Mouse (Mus musculus) layer of hippocampus, postnatal 36 days (tissue): Measurements from ENCODE around the gene Apon. TPM values are rescaled to one million over a fixed set of nuclear protein-coding genes. Genes with fewer than 3 reads are reported as not detected.
A peak's percentile ranks its signal among the peaks of the same experiment; 100 is the strongest.

Experiments
- DNase-seq, 2 experiments: peaks; one replicate each; pipeline ENCODE4 v3.0.0; 2022
- total RNA-seq, 2 experiments: library from RNA; stranded (reverse); gene quantifications; 2 replicates each; pipeline ENCODE4 v1.2.3; 2021

Gene Apon
- total RNA-seq, 2 experiments from 2014 or later: not detected

DNA sequence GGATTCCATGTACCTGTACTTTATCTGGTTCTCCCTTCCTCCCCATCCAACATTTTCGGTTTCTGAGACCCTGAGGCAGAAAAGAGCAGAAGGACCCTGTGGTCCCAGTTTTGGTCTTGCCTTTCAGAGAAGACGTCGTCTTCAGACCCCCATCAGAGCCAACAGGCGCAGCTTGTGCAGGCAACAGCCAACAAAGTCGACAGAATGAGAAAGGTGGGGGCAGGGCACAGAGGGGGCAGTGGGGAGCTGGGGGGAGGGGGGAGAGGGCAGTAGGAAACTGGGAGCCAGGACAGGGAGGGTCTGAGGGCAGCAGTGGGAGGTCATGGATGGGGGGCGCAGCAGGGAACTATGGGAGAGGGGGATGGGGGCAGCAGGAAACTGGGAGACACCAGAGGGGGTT lies 24.3 kb downstream of the Apon start:
- DNase-seq: no peak

- no peak for DNase-seq
Observed at GRCm38 (mm10) chr10:128280943-128281342, 27.0 kb downstream of the Apon start.

GRCm38 (mm10) chr10:128281682-128282081 lies 27.8 kb downstream of the Apon start:
- no peak for DNase-seq

- no peak for DNase-seq
Observed at GRCm38 (mm10) chr10:128282886-128283450, 29.1 kb downstream of the Apon start.

GRCm38 (mm10) chr10:128283604-128284579 lies 30.0 kb downstream of the Apon start:
- peak; percentile 40 to 57 for DNase-seq

DNA sequence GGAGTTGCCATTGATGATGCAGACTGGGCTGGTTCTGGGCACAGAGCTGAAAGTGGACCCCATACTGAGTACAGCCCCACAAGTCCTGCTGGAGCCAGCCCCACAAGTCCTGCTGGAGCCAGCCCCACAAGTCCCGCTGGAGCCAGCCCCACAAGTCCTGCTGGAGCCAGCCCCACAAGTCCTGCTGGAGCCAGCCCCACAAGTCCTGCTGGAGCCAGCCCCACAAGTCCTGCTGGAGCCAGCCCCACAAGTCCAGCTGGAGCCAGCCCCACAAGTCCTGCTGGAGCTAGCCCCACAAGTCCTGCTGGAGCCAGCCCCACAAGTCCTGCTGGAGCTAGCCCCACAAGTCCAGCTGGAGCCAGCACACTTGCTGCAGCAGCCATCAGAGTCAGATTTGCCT lies 36.7 kb downstream of the Apon start:
- peak in 1 of 2 experiments; percentile 18 for DNase-seq

- DNase-seq: no peak
Observed at GRCm38 (mm10) chr10:128296370-128297090, 42.6 kb downstream of the Apon start.

DNA sequence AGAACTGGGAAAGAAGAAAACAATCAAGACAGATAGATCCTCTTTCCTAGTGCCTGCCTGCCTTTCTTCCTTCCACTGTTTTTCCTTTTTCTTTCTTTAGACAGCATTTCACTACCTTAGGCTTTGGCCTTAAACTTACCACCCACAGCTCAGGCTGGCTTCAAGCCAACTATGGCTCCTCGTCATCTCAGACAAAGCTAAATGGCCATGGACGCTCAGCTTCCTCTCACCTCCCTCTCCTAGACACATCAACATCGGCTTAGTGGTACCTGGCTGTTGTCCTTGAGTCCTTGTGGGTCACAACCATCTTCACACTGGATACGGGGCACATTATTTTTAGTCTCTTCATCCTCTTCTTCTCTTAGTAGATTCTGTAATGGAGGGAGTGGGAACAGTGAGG lies 43.3 kb downstream of the Apon start:
- no peak for DNase-seq

DNA sequence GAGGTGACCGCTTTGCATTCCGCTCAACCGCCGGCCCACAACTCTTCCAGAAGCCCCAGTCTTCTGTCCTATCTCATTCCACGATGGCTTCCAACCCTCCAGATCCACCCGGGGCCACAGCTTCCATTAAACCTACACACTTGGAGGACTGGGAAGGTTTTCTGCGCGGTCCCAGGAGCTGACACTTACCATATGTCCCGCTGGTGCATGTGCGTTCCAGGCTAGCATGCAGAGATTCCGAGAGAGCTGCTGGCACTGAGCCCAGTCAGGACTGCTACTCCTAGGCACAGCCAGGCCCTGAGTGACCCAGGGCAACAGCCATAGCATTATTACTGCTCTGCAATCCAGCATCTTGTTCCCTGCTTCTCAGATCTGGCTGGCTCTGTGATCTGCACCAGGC lies 43.7 kb downstream of the Apon start:
- DNase-seq: no peak

DNA sequence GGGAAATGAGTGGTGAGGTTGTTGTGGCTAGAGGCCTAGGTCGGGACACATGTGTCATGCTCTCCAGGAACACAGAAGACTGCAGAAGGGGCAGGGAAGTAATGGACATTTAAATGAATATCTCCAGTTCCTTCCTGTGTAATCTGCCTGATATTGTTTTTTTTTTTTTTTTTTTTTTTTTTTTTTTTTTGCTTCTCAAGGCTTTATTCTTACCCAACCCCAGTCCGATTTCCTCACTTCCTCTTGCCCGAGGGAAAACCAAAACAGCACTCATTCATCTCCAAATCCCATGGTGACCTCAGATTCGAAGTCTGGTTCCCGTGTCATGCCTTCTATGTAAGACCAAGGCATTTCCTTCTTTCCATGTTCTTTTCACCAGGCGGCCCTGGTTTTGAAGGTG lies 44.3 kb downstream of the Apon start:
- DNase-seq: no peak

DNA sequence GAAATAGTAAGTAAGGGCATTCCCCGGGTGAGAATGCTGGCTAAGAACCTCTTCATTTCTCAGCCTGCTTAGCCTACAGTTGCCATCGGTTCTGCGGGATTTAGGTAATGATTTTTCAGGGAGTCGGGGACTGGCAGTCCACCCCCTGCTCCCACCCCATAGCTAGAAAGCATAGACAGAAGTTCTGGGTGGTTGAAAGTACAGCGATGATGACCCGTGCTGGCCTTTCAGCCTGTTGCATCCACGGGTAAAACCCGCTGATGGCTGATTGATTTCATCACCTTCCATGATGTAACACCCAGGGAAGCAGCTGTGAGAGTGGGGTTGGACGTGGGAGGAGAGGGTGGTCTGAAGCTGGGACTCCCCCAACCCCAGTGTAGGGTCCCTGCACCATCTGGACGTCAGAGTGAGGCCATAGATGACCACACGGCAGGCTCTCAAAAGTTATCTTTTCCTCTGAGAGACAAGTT lies 44.8 kb downstream of the Apon start, which contains the start of gene Il23a:
Il23a (minus strand) TSS at position 51 of the 470 bp plus-strand sequence.
- no peak for DNase-seq

- DNase-seq: no peak
Observed at GRCm38 (mm10) chr10:128302357-128302756, 48.5 kb downstream of the Apon start.

- DNase-seq: no peak
Observed at GRCm38 (mm10) chr10:128302785-128303125, 48.9 kb downstream of the Apon start.

DNA sequence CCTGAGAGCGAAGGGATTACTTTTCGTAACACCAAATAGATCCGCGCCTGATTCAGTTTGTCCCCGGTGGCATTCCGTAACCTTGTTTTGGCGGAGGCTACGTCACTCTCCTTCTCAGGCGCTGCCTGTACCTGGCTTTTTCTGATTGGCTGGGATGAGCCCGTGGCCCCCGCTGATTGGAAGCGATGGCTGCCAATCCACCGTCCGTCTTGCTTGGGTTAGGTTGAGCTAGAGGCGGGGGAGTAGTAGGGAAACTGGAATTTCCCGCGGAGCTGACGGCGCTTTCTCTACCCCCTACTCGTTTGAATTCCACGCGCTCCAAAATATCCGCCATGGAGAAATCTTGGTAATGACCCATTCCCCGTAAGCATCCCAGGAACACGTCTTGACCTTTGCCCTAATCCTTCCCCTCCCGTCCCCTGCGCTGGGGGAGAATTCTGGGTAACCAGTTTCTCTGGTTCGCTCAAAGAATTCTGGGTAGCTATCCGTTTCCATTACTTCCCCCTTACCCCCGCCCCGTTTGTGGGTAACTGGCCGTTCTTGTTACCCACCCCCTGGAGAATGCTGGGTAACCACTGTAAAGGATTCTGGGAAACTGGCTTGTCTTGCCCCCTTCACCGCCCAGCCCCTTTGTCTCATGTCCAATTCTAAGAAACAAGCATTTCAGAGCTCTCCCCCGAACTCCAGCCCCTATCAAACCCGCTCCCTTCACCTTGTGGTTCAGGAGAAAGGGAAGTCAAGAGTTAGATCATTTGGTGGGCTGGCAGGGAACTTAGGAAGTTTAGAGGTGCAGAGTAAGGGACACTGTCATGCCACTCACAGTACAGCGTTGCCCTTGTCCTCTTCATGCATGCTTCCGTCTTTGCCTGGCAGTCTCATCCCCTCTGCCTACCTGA lies 49.5 kb downstream of the Apon start, which contains the start of gene Pan2:
Pan2 (plus strand) TSS at position 210 of the 896 bp plus-strand sequence.
- DNase-seq: peak; percentile 100

Other genes with a start within 250 kb of the Apon start
- not detected for gene Hsd17b6, start 246.5 kb upstream of the Apon start, total RNA-seq
- gene Prim1, start 238.9 kb upstream of the Apon start, total RNA-seq: 1 to 10 TPM; 5.8 to 7.3 TPM
- gene Naca, start 218.5 kb upstream of the Apon start, total RNA-seq: 100 to 1,000 TPM; 338 to 342 TPM
- 100 to 1,000 TPM; 155 to 157 TPM for gene Ptges3, start 195.1 kb upstream of the Apon start, total RNA-seq
- gene Atp5b, start 170.8 kb upstream of the Apon start, total RNA-seq: 1,000 to 10,000 TPM; 1,628 to 1,744 TPM
- gene Baz2a, start 162.5 kb upstream of the Apon start, total RNA-seq: 10 to 100 TPM; 39.9 to 46.8 TPM
- gene Rbms2, start 73.8 kb upstream of the Apon start, total RNA-seq: 10 to 100 TPM; 12.8 to 13.7 TPM
- 10 to 100 TPM; 21.1 to 23.2 TPM for gene Gls2, start 59.6 kb upstream of the Apon start, total RNA-seq
- gene Spryd4, start 42.3 kb upstream of the Apon start, total RNA-seq: 10 to 100 TPM in 1 of 2 experiments, 1 to 10 TPM in 1; 7.1 to 10.2 TPM
- gene Mip, start 28.3 kb upstream of the Apon start, total RNA-seq: not detected
- gene Timeless, start 22.0 kb upstream of the Apon start, total RNA-seq: 1 to 10 TPM; 7.8 to 8.4 TPM
- gene Apof, start 14.6 kb downstream of the Apon start, total RNA-seq: not detected
- 10 to 100 TPM; 30.6 to 36.0 TPM for gene Stat2, start 16.5 kb downstream of the Apon start, total RNA-seq
- under 1 TPM in 1 of 2 experiments, not detected in 1; 0.38 TPM for gene Il23a, start 44.7 kb downstream of the Apon start, total RNA-seq
- 10 to 100 TPM; 14.0 to 16.7 TPM for gene Pan2, start 49.2 kb downstream of the Apon start, total RNA-seq
- 10 to 100 TPM; 82.9 to 86.1 TPM for gene Cnpy2, start 68.4 kb downstream of the Apon start, total RNA-seq
- gene Cs, start 83.6 kb downstream of the Apon start, total RNA-seq: 100 to 1,000 TPM; 224 to 234 TPM
- 10 to 100 TPM; 51.2 to 52.8 TPM for gene Coq10a, start 114.9 kb downstream of the Apon start, total RNA-seq
- 10 to 100 TPM; 55.6 to 59.6 TPM for gene Ankrd52, start 123.0 kb downstream of the Apon start, total RNA-seq
- not detected for gene Slc39a5, start 147.1 kb downstream of the Apon start, total RNA-seq
- 10 to 100 TPM; 91.6 to 92.0 TPM for gene Nabp2, start 157.4 kb downstream of the Apon start, total RNA-seq
- 10 to 100 TPM; 74.4 to 76.3 TPM for gene Rnf41, start 157.6 kb downstream of the Apon start, total RNA-seq
- gene Smarcc2, start 205.2 kb downstream of the Apon start, total RNA-seq: 100 to 1,000 TPM; 226 to 234 TPM
- 100 to 1,000 TPM; 520 to 569 TPM for gene Myl6, start 240.0 kb downstream of the Apon start, total RNA-seq
- gene Myl6b, start 244.6 kb downstream of the Apon start, total RNA-seq: 10 to 100 TPM; 16.2 to 19.3 TPM